Mouse (Mus musculus) kidney, postnatal 4 days (tissue): ENCODE data around the gene Cdk4.
A peak's percentile ranks its signal among the peaks of the same experiment; 100 is the strongest.

ENCODE experiments used
- DNase-seq, 2 experiments: peaks; one replicate each; pipeline ENCODE4 v3.0.0; 2021; ENCODE audit warnings: mixed read lengths in 2 of 2

Cdk4 gene

GRCm38 (mm10) chr10:127063239-127063872, at the start of gene Cdk4:
Gene Cdk4 (plus strand): TSS chr10:127063534.
- peak; percentile 99 to 100 for DNase-seq

- peak; percentile 69 to 73 for DNase-seq
These were observed 46.8 kb upstream of the Cdk4 start for GRCm38 (mm10) chr10:127016488-127016887.

GRCm38 (mm10) chr10:127017071-127017470, 46.3 kb upstream of the Cdk4 start:
- no peak for DNase-seq

DNA sequence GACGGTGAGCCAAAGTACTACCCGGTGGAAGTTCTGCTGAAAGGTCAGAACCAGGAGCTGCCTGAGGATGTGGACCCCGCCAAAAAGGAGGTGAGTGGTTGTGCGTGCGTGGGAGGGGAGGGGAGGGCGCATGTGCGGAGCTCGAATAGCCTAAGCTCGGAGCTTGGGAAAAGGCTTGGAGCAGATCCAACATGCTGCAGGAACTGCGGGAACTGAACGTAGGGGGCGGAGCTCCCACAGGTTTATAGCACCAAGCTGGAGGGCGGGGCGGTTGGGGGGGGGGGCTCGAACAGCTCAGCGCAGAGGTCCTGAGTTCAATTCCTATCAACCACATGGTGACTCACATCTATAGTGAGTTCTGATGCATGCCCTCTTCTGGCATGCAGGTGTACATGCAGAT, 44.9 kb upstream of the Cdk4 start:
- DNase-seq = no peak

DNA sequence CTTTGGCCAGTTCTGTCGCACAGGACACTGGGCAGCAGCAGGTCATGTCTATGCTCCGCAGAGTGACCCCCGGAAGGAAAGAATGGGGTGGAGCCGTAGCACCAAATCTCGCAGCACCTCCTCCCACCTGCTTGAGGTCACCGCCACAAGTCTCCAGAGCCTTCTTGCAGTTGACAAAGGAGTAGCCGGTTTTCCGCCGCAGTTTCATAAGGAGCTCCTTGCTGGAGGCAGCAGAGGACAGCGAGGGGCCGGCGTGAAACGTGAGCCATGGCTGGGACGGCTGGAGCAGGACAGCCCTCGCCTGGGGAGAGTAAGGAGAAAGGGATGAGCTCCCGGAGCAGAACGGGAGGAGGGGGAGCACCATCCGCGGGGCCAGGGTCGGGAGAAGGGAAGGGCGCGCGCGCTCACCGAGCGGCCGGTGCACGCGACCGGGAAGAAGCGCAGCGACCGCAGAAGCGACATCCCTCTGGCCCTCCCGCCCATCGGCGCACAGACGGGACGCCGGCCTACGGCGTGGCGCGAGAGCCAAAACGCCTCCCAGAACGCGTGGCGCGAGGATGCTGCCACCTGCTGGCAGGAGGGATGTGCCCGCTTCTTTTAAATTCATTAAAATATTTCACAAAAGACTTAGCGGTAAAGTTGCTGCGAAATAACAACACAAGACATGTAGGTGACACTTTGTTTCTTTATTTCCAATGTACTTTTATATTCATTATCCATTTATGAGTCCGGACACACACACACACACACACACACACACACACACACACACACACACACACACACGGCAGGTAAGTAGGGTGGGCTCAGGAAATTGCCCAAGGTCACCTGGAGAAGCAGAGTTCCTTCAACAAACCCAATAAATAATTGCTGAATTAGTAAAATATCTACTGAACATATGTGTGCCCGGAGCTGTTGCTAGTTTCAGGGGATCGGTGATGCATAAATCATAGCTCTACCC, 32.7 kb upstream of the Cdk4 start, which contains the start of gene Tsfm:
Tsfm (minus strand) TSS at position 505 of the 961 bp plus-strand sequence.
- DNase-seq = peak; percentile 96 to 97

- peak; percentile 32 to 33 for DNase-seq
These were observed 30.0 kb upstream of the Cdk4 start for GRCm38 (mm10) chr10:127033301-127033741.

DNA sequence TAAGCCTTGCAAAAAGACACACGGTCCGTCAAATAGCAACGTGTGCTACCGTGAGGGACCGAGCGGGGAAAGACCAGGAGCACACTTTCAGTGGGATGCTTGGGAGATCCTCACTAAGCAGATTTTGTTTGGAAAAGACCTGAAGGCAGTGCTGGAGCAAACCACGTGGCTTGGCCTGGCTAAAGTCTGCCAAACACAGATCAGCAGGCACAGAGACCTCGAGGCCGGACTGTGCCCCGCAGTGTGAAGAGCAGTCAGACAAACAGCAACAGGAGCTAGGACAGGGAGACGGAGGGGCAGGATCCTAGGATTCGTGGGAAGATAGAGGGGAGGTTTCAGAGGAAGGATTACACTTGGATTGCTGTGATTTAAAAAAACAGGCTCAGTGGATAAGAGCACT, 27.1 kb upstream of the Cdk4 start:
- DNase-seq = peak in 1 of 2 experiments; percentile 52

DNA sequence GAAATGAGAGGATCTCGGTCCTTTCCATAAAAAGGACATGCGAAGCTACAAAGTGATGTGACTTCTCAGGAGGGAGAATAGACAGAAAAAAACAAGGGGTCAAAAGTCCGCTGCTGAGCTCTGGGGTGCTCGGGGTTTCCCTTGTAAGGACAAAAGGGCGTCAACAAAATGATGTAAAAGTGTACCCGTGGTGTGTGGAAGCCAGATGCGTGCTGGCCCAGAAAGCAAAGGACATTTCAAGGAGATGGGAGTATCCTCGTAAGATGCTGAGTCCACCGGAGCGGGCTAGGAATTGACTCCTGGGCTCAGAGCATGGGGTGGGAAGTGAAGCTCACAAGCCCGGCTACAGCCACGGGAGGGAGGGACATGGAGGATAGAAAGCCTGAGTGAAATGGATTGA, 25.7 kb upstream of the Cdk4 start:
- DNase-seq = no peak

DNA sequence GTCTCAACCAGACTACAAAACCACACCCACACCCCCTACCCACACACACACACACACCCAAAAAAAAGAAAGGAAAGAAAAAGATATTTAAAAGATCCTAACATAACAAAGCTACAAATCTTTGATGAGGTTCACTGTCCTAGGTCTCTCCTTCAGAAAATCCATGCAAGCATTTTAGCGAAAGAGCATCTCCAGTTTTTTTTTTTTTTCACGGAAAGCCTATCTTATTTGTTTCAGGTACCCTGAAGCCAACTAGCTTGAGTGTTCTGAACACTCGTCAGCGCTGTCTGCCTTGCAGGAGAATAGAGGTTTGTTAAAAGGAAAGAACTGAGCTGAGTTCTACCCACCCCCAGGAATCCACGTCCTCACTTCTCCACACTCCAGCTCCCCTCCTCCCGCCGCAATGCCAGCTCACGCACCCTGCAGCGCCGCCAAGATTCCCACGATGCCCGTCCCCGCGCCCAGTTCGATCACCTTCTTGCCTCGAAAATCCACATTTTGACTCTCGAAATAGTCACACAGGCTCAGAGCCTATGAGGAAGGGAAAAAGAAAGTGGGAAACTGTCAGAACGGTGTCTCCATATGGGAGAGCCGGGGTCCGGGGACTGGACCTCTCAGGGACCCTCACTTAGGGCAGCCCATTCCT, 22.6 kb upstream of the Cdk4 start:
- peak; percentile 27 to 43 for DNase-seq

DNA sequence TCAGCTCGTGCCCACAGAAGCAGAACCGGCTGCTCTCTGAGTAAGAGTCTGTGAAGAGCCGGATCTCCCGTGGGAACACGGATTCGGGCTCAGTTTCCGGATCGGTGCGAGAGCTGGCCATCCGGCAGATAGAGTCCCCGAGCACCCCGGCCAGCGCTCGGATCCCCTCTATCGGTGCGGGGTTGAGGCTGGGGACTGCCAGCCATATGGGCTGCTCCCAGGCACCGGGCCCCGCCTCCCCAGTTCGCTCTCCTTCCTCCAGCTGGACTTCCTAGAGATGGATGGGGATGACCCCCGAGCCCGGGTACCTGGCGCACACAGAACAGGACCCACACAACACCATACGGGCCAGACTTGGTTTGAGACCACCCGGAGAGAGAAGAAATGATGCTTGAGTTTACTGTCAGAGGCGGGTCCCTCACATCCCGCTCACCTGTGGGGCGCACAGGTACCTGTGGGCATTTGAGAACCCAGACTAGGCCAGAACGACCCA, 22.0 kb upstream of the Cdk4 start, which contains the start of the genes Mettl1 and Eef1akmt3:
Mettl1 (plus strand) TSS at position 141 of the 493 bp plus-strand sequence.
Eef1akmt3 (minus strand) TSS at position 240 of the 493 bp plus-strand sequence.
- DNase-seq = peak; percentile 61 to 70

DNA sequence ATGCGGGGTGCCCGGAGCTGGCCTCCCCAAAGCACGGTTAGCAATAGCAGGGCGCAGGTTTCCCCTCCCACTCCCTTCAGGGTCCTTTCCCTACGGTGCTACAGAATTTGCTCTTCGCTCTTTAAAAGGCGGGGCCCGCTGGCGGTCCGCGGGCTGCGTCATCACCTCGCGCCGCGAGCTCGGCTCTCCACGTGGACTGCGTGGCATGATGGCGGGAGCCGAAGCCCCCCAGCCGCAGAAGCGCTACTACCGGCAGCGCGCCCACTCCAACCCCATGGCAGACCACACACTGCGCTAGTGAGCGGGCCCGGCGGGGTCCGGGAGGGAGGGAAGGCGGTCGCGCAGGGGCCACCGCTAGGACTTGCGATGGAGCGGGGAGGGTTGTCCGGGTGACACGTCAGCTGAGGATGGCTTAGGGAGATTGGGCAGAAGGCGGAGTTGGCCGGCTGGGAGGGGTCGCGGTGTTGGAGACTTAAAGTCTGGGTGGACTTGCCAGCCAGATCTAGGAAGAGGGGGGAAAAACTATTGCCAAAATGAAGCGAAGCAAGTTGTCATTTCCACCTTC, 21.5 kb upstream of the Cdk4 start:
- peak; percentile 93 to 95 for DNase-seq

DNA sequence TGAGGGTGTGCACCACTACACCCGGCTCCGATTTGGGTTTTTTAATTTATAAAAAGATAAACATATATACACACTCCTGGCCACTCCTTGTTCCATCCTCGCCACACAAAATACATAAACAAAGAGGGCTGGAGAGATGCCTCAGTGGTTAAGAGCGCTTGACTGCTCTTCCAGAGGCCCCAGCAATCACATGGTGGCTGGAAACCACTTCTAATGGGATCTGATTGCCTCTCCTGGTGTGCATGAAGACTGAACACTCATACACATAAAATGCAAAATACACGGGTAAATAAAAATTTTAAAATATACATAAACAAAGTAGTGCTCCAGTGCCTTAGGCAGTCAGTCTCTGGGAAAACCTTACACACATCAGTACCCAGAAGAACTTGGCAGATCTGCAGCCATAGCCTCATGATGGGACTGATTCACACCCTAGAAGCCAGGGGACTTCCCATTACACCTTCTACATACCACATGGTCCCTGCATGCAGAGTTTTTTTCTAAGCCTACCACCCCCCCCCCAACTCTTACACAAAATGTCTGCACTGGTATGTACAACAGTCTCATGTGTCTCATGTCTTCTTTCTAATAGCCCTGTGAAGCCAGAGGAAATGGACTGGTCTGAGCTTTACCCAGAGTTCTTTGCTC, 20.7 kb upstream of the Cdk4 start:
- no peak for DNase-seq

- DNase-seq = peak; percentile 44 to 65
These were observed 20.1 kb upstream of the Cdk4 start for GRCm38 (mm10) chr10:127043187-127043586.

GRCm38 (mm10) chr10:127047954-127048353, 15.4 kb upstream of the Cdk4 start, which contains the start of gene Cyp27b1:
Gene Cyp27b1 (plus strand): TSS chr10:127048250.
- DNase-seq = no peak

GRCm38 (mm10) chr10:127048608-127049394, 14.5 kb upstream of the Cdk4 start:
- DNase-seq = no peak

DNA sequence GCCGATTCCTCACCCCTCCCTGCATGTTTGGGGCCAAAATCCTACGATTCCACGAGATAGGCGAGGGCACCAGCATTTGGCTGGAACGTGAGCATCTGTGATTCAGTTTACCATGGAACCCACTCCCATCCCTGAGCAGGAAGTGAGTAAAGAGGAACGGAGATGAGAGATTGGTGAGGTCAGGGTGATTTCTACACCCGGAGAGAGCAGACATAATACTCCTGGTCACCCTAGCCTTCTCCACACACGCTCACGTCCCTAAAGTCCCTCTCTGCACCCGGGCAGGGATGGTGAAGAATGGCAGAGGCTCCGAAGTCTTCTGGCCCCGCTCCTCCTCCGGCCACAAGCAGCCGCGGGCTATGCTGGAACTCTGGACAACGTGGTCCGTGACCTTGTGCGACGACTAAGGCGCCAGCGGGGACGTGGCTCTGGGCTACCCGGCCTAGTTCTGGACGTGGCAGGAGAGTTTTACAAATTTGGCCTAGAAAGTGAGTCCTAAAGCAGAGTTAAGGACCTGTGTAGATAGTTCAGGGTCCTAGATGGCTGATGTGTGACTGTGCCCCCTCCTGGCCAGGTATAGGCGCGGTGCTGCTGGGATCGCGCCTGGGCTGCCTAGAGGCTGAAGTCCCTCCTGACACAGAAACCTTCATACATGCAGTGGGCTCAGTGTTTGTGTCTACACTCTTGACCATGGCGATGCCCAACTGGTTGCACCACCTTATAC, 13.8 kb upstream of the Cdk4 start:
- peak; percentile 35 to 58 for DNase-seq

DNA sequence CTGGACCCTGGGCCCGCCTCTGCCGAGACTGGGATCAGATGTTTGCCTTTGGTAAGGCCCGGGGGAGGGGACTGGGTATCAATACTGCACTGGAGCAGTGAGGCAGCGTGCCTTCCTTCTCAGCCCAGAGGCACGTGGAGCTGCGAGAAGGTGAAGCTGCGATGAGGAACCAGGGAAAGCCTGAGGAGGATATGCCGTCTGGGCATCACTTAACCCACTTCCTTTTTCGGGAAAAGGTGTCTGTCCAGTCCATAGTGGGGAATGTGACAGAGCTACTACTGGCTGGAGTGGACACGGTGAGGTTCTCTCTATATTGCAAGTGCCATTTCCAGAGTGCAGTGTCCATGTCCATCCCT, 13.2 kb upstream of the Cdk4 start:
- DNase-seq = no peak

DNA sequence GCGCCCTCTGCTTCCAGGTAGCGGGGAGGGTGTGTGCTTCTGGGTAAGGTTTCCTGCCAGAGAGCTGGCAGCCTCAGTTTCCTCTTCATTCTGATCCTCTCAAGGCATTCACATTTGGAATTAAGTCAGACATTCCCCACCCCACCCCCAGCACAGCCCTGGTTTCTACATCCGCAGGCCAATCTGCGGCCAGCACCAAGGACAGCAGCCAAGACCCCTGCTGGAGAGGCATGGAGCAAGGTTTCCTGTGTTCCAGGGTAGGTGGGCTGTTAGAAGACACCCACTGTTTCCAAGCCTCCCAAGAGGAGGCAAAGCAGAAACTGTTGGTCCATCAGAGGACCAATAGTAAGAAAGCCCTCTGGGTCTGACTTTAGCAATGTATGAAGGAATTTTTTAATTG, 8.7 kb upstream of the Cdk4 start:
- peak; percentile 68 to 70 for DNase-seq

DNA sequence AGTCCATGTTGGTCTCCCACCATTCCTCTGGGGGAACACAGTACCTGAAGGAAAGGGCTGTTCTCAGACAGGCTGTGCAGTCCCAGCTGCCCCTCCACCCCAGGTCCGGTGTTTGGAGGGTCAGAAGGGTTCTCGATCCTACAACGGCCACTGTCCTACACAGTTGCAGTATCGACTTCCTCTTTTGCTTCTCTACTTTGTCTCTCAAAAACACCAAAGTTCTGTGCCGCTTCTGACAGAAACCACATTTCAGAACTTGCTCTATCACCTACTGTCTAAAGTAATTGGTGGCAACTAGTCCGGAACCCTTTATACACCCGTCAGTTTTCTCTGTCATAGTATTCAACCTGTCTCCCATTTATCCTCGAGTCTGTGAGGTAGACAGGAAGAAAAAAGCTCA, 7.9 kb upstream of the Cdk4 start:
- no peak for DNase-seq

DNA sequence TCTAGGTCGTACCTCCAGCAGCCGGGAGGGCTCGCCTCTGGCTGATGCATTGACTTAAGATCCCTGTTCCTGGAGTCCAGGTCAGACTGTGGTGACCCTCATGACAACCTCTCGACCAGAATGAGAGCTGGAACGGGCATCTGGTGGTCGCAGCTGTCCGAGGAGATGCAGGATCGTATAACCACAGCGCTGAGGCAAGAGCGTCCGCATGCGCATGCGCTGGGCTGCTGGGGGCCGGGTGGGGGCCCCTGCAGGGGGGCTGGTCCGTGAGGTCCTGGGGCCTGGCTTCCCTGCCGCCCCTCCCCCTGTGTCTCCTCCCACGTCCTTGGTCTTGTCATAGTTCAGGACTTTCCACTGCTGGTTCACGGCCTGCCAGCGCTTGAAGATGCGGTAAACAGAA, 6.8 kb upstream of the Cdk4 start:
- no peak for DNase-seq
